Mouse (Mus musculus): ENCODE results near the gene Rad1.

DNA sequence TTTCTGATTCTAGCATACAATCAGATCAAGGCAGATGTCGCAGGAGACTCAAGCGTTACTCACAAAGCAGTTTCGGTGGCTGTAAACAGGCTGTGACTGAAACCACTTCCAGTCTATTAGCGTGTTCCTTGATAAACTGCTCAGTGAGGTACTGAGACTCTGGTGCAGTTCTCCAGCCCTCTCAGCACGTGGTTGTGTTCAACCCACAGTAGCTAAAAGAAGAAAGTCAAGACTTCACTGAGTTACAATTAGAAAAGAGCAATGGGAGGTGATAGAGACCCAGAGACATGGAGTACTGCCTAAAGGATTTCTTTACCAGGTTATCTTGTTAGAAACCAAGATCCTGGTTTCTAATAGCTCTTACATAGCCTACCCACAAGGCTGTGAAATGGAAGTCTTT lies 13.8 kb downstream of the Rad1 start:
- TF ChIP-seq CTCF (conservative IDR thresholded peaks at IDR 0.05; ENCODE audit: low read length) (no peak), POU5F1 (IDR thresholded peaks at IDR 0.05; ENCODE audit: borderline replicate concordance, low read length) (no peak)
